Mouse (Mus musculus): ENCODE data around the gene Slc16a13.

GRCm38 (mm10) chr11:70225798-70226601 is 5.1 kb upstream of the Slc16a13 start:
- TF ChIP-seq FLI1 (IDR thresholded peaks at IDR 0.05; ENCODE audit: low read length) (no peak), GATA1 (IDR thresholded peaks at IDR 0.05; ENCODE audit: borderline replicate concordance, low read length) (no peak)

Measured in megakaryocyte, embryonic 14.5 days (primary cell).